Mouse (Mus musculus) neural tube, embryonic 10.5 days (tissue): ENCODE results near the gene Spg11.
"Not testable (repeated sequence)": the region's sequence is repeated elsewhere in the genome, so short reads cannot be mapped to it uniquely, and the experiment has no call there.

Experiments
- DNase-seq: peaks from one replicate; pipeline ENCODE4 v3.0.0-alpha.2; 2017; ENCODE audit warnings: low spot score; ENCODE audit errors: extremely low spot score

Spg11 gene

GRCm38 (mm10) chr2:122145756-122146155 lies 27.6 kb upstream of the Spg11 start:
- DNase-seq, result no peak

DNA sequence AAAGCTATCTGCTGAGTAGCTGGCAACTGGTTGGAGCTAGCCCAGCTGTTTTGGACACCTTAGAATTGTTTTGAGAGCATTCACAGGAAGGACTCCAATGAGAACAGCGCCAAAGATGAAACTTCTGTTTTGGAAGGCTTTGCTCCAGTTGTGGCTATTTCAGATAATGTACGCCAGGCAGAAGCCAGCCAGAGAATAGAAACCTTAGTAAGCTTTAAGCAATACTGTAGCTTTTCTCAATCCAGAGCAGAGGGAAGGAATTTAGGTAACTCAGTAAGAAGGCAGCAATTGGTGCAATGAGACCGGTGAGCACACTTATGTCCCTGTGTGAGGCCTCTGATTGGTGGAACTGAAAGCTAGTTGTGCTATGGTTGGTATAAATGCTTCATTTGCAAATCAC lies 24.9 kb upstream of the Spg11 start:
- DNase-seq, result no peak

GRCm38 (mm10) chr2:122141332-122141967 lies 23.3 kb upstream of the Spg11 start:
- DNase-seq, result no peak

DNA sequence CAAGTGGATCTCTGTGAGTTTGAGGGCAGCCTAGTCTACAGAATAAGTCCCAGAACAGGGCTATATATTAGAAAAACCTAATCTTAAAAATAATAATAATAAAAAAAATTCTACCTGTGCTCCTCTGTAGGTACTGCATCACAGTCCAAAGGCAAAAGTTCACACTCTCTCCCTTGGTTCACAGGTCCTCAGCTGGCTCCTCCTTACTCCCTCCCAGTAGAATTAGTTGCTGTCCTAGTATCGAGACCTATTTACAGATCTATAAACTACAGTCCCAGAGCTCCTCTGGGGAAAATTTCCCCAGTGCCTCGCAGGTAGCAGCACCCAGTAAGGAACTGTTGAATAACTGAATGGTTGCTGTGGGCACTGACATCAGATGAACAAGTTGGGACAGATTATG lies 22.6 kb upstream of the Spg11 start:
- DNase-seq, result no peak

- DNase-seq, result no peak
These were observed 19.8 kb upstream of the Spg11 start for GRCm38 (mm10) chr2:122137839-122138465.

- DNase-seq, result no peak
These were observed 14.4 kb upstream of the Spg11 start for GRCm38 (mm10) chr2:122132618-122133017.

DNA sequence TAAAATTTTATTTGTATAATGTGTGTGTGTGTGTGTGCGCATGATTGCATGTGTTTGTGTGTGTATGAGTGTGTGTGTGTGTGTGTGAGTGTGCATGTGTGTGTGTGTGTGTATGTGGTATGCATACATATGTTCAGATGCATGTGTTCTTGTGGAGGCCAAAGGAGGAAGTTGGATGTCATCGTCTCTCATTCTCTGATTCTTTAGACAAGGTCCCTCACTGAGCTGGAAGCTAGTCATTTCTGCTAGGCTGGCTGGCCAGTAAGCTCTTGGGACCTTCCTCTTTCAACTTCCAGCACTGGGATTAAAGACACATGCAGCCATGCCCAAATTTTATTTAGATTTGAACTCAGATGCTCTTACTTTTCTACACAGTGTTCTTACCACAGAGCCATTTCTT lies 13.9 kb upstream of the Spg11 start:
- no peak for DNase-seq

GRCm38 (mm10) chr2:122127635-122128034 lies 9.4 kb upstream of the Spg11 start:
- no peak for DNase-seq

DNA sequence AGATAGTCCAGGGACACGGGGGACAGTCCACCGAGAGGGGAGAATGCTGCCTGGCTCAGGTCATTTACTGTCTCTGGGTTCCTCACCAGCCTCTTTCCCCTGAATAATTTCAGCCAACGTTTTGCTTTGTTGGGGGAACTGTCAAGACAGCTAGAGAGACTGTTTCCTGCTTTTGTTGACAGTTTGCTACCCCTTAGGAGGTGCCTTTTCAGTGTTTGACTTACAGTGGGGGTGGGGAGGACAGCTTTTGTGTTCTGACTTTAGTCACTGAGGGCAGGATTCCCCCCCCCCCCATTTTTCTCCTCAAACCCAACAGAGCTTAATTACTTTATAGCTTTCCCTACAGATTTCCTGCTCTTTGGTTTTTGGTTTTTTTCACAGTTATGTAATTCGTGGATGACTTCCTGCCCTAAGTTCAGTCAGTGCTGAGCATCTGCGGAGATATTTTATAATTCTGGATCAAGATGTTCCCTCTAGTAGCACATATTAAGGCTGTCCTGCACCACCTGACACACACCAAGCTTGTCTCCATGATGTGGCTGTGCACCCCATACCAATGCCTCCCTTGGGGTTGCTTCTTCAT lies 8.7 kb upstream of the Spg11 start:
- DNase-seq, result no peak

GRCm38 (mm10) chr2:122125680-122126572 lies 7.7 kb upstream of the Spg11 start:
- DNase-seq, result no peak

- DNase-seq, result no peak
These were observed 1.3 kb downstream of the Spg11 start for GRCm38 (mm10) chr2:122116888-122117287.

DNA sequence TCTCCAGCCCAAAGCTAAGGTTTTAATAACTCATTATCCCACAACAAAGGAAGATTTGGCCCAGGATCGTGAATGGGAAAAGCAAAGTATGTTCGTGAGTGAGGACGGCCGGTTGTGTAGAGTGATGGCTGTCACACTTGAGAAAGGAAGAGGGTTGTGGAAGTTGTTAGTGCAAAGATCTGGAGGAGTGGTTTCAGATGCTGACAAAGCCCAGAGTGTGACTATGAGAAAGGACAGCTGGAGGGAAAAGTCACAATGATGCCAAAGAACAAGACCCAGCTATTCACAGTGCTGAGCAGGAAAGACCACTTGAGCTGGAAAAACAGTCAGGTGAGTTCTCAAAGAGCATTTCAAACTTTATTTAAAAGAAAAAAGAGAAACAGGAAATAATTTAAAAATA lies 8.5 kb downstream of the Spg11 start:
- DNase-seq, result no peak

- no peak for DNase-seq
These were observed 10.1 kb downstream of the Spg11 start for GRCm38 (mm10) chr2:122108101-122108500.

DNA sequence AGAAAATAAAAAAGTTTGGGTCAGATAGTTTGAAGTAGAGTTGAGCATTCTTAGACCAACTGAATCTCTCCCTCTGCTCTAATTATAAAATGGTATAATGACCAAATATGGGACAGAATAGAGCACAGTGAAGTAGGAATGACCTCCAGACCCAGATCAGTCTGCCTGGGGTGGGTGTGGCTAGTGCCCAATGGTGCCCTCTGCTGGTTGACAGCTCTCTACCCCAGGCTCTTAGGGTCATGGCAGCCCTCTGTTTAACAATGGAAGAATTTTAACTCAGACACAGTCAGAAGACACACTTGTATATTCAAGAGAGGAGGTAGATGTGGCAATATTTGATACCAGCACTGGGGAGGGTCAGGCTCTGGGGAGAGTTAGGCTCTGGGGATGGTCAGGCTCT lies 16.1 kb downstream of the Spg11 start:
- no peak for DNase-seq

- DNase-seq, result not testable (repeated sequence)
These were observed 20.5 kb downstream of the Spg11 start for GRCm38 (mm10) chr2:122097686-122098085.

DNA sequence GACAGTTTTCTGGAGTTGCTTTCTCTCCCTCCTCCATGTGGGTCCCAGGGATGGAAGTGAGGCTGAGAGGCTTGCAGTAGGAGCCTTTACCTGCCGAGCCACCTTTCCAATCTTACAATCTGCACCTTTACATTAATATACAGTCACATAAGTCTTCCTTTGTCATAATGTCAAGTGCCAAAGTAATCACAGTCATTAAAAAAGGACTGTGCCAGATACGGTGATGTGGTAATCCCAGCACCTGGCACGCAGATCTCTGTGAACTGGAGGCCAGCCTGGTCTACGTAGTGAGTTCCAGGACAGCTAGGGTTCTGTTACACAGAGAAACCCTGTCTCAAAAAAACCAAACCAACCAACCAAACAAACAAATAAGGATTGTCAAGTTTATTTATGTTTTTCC lies 24.3 kb downstream of the Spg11 start:
- DNase-seq, result no peak

DNA sequence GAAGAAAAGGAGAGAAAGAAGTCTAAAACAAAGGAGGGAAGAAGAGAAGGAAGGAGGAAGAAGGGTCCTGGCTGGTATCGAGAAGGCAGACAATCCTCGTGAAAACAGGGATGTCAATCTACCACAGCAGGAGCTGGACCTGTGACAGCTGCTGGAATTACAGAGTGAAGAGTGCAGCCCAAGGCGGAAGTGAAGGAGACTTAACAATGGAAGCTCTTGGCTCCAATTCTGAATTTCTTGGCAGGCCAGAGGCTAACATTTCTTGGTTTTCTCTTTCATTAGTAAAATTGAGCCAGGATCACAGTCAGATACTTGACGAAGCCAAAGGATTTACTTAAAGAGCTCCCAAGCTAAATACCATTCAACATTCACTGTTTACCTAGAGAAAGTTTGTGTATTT lies 31.7 kb downstream of the Spg11 start:
- DNase-seq, result no peak

- DNase-seq, result no peak
These were observed 36.3 kb downstream of the Spg11 start for GRCm38 (mm10) chr2:122081728-122082456.

DNA sequence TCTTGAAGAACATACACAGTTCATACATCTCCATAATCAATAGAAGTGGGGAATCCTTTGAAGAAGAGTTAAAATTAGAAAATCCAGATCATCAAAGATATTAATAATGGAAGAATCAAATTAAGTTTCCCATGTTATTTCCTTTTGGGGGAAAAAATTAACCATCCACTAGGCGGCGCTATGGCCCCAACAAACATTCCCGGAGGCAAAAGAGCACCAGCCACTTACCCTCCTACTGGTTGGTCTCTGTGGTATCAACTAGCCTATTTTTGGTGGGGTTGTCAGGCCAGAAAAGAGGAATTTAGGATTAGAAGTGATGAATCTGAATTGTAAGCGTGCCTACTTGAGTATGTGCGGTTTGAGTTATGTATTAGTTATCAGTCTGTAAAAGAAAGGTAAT lies 48.3 kb downstream of the Spg11 start:
- DNase-seq, result peak; percentile 45

- no peak for DNase-seq
These were observed 48.9 kb downstream of the Spg11 start for GRCm38 (mm10) chr2:122069144-122069912.

DNA sequence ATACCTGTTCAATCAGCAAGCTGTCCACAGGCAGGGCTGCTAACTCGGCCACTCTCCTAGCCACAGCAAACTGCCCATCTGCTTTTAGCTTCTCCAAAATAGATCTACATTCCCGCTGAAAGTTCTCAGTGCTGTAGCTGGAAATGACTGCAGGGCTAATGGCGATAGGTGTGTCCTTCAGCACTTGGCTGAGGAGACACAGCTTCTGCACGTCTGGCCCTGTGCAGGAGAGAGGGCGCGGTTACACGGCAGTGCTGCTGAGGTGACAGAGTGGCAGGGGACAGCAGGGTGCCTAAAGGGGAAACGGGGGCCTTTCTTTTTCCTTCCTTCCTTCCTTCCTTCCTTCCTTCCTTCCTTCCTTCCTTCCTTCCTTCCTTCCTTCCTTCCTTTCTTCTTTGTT lies 51.9 kb downstream of the Spg11 start:
- no peak for DNase-seq
